Mouse (Mus musculus): ENCODE measurements around the gene Lingo2. TPM values are rescaled to one million over a fixed set of nuclear protein-coding genes. Genes with fewer than 3 reads are reported as not detected.
A peak's percentile ranks its signal among the peaks of the same experiment; 100 is the strongest.

Gene Lingo2
- total RNA-seq (2021), result 10 to 100 TPM; 83.0 to 90.7 TPM
- long read RNA-seq, experiment 1, partial matches to known transcripts, result 3 of 11 reads
- long read RNA-seq, experiment 1, other reads (novel, unspliced or antisense), result 5 of 11 reads
- long read RNA-seq, experiment 2, partial matches to known transcripts, result 2 of 15 reads
- long read RNA-seq, experiment 2, other reads (novel, unspliced or antisense), result 12 of 15 reads

GRCm38 (mm10) chr4:36951150-36951954 lies at the start of gene Lingo2:
Lingo2 (minus strand) TSS chr4:36951747.
- intact Hi-C loops (cut with DNase I), result no loop called here
- DNase-seq (ENCODE audit: low spot score in 2 of 2), result peak; percentile 33 to 59

- intact Hi-C loops (cut with DNase I), result no loop called here
- DNase-seq (ENCODE audit: low spot score in 2 of 2), result no peak
Observed at GRCm38 (mm10) chr4:36973358-36973757, 21.8 kb upstream of the Lingo2 start.

- intact Hi-C loops (cut with DNase I), result no loop called here
- DNase-seq (ENCODE audit: low spot score in 2 of 2), result peak; percentile 52 to 59
Observed at GRCm38 (mm10) chr4:36952431-36953429, 1.2 kb upstream of the Lingo2 start.

GRCm38 (mm10) chr4:36951955-36952215 lies 338 bp upstream of the Lingo2 start:
- intact Hi-C loops (cut with DNase I), result no loop called here
- DNase-seq (ENCODE audit: low spot score in 2 of 2), result no peak

GRCm38 (mm10) chr4:36950790-36951149 lies 777 bp downstream of the Lingo2 start:
- intact Hi-C loops (cut with DNase I), result no loop called here

GRCm38 (mm10) chr4:36950021-36950751 lies 1.4 kb downstream of the Lingo2 start:
- DNase-seq (ENCODE audit: low spot score in 2 of 2), result peak; percentile 70 to 83
- intact Hi-C loops (cut with DNase I), result no loop called here

More at GRCm38 (mm10) chr4:36950790-36951149, 777 bp downstream of the Lingo2 start:
- DNase-seq (ENCODE audit: low spot score in 2 of 2), result peak; percentile 9 to 33

- intact Hi-C loops (cut with DNase I), result no loop called here
- no peak for DNase-seq (ENCODE audit: low spot score in 2 of 2)
Observed at GRCm38 (mm10) chr4:36890810-36891209, 60.7 kb downstream of the Lingo2 start.

GRCm38 (mm10) chr4:36890365-36890764 lies 61.2 kb downstream of the Lingo2 start:
- intact Hi-C loops (cut with DNase I), result no loop called here
- DNase-seq (ENCODE audit: low spot score in 2 of 2), result no peak

GRCm38 (mm10) chr4:36874781-36875180 lies 76.8 kb downstream of the Lingo2 start:
- intact Hi-C loops (cut with DNase I), result no loop called here
- DNase-seq (ENCODE audit: low spot score in 2 of 2), result peak; percentile 7 to 21

- DNase-seq (ENCODE audit: low spot score in 2 of 2), result no peak
- intact Hi-C loops (cut with DNase I), result no loop called here
Observed at GRCm38 (mm10) chr4:36824982-36825381, 126.6 kb downstream of the Lingo2 start.

GRCm38 (mm10) chr4:36821914-36822313 lies 129.6 kb downstream of the Lingo2 start:
- peak in 1 of 2 experiments; percentile 9 for DNase-seq (ENCODE audit: low spot score in 2 of 2)
- intact Hi-C loops (cut with DNase I), result no loop called here

- intact Hi-C loops (cut with DNase I), result no loop called here
- DNase-seq (ENCODE audit: low spot score in 2 of 2), result no peak
Observed at GRCm38 (mm10) chr4:36775088-36775487, 176.5 kb downstream of the Lingo2 start.

- intact Hi-C loops (cut with DNase I), result no loop called here
- DNase-seq (ENCODE audit: low spot score in 2 of 2), result no peak
Observed at GRCm38 (mm10) chr4:36730691-36731090, 220.9 kb downstream of the Lingo2 start.

GRCm38 (mm10) chr4:36716411-36716810 lies 235.1 kb downstream of the Lingo2 start:
- intact Hi-C loops (cut with DNase I), result no loop called here
- no peak for DNase-seq (ENCODE audit: low spot score in 2 of 2)

GRCm38 (mm10) chr4:36698888-36699287 lies 252.7 kb downstream of the Lingo2 start:
- no peak for DNase-seq (ENCODE audit: low spot score in 2 of 2)
- intact Hi-C loops (cut with DNase I), result no loop called here

- DNase-seq (ENCODE audit: low spot score in 2 of 2), result no peak
Observed at GRCm38 (mm10) chr4:36696810-36697209, 254.7 kb downstream of the Lingo2 start.

GRCm38 (mm10) chr4:36659920-36660319 lies 291.6 kb downstream of the Lingo2 start:
- intact Hi-C loops (cut with DNase I), result no loop called here

More at GRCm38 (mm10) chr4:36696810-36697209, 254.7 kb downstream of the Lingo2 start:
- intact Hi-C loops (cut with DNase I), result no loop called here

GRCm38 (mm10) chr4:36647753-36648152 lies 303.8 kb downstream of the Lingo2 start:
- no peak for DNase-seq (ENCODE audit: low spot score in 2 of 2)
- intact Hi-C loops (cut with DNase I), result no loop called here

More at GRCm38 (mm10) chr4:36659920-36660319, 291.6 kb downstream of the Lingo2 start:
- DNase-seq (ENCODE audit: low spot score in 2 of 2), result no peak

- no peak for DNase-seq (ENCODE audit: low spot score in 2 of 2)
- intact Hi-C loops (cut with DNase I), result no loop called here
Observed at GRCm38 (mm10) chr4:36635666-36636065, 315.9 kb downstream of the Lingo2 start.

Data from left cerebral cortex, postnatal 14 days (tissue).